Mouse (Mus musculus) neural tube, embryonic 14.5 days (tissue): ENCODE measurements at regions not wholly inside any gene's neighbourhood (a gene's known extent, or its start where the extent isn't known, plus 50 kb on each side); places are given as distances from the start of the nearest gene placed in this dataset.
A peak's percentile ranks its signal among the peaks of the same experiment; 100 is the strongest.

Source experiments
- ATAC-seq: fragments of 200-750 bp; cut with Nextera tagmentation; 2 replicates; pipeline ENCODE4 v1.8.0; 2017; ENCODE audit warnings: low read depth, mild to moderate bottlenecking, moderate TSS enrichment, moderate library complexity
- H3K27ac ChIP-seq: fragments of 300-500 bp; sonication (generic); 2 replicates; pipeline ENCODE4 v1.5.1; 2014; ENCODE audit warnings: low read depth, mild to moderate bottlenecking, control low read depth, low read length, moderate library complexity, mixed read lengths
- H3K27me3 ChIP-seq: fragments of 300-500 bp; sonication (generic); 2 replicates; pipeline ENCODE4 v1.6.1; 2014; ENCODE audit warnings: low read length; ENCODE audit not compliant: control insufficient read depth, insufficient read depth
- H3K36me3 ChIP-seq: fragments of 300-500 bp; sonication (generic); 2 replicates; pipeline ENCODE4 v1.6.1; 2014; ENCODE audit warnings: low read length, mixed read lengths; ENCODE audit not compliant: control insufficient read depth, insufficient read depth
- H3K4me1 ChIP-seq: fragments of 300-500 bp; sonication (generic); 2 replicates; pipeline ENCODE4 v1.6.1; 2014; ENCODE audit warnings: low read length; ENCODE audit not compliant: control insufficient read depth, insufficient read depth
- H3K4me2 ChIP-seq: fragments of 300-500 bp; sonication (generic); 2 replicates; pipeline ENCODE4 v1.6.1; 2014; ENCODE audit warnings: mild to moderate bottlenecking, low read depth, low read length, control low read depth
- H3K4me3 ChIP-seq: fragments of 300-500 bp; sonication (generic); 2 replicates; pipeline ENCODE4 v1.5.1; 2014; ENCODE audit warnings: low read depth, low read length, control low read depth, mixed read lengths
- H3K9ac ChIP-seq: fragments of 300-500 bp; sonication (generic); replicated peaks from 2 replicates; pipeline ENCODE4 v1.6.1; 2014; ENCODE audit warnings: low read depth, mild to moderate bottlenecking, control low read depth, low read length, mixed read lengths
- H3K9me3 ChIP-seq: fragments of 300-500 bp; sonication (generic); 2 replicates; pipeline ENCODE4 v1.6.1; 2016; ENCODE audit warnings: low read length; ENCODE audit not compliant: control insufficient read depth
- WGBS: fragments of 180-500 bp; shearing (Covaris S2); extraction: QIAGEN DNeasy Blood & Tissue Kit; methylation state at CpG from one replicate; pipeline ENCODE4 v1.1.7; 2014; 5-methylcytosine and 5-hydroxymethylcytosine counted together

DNA sequence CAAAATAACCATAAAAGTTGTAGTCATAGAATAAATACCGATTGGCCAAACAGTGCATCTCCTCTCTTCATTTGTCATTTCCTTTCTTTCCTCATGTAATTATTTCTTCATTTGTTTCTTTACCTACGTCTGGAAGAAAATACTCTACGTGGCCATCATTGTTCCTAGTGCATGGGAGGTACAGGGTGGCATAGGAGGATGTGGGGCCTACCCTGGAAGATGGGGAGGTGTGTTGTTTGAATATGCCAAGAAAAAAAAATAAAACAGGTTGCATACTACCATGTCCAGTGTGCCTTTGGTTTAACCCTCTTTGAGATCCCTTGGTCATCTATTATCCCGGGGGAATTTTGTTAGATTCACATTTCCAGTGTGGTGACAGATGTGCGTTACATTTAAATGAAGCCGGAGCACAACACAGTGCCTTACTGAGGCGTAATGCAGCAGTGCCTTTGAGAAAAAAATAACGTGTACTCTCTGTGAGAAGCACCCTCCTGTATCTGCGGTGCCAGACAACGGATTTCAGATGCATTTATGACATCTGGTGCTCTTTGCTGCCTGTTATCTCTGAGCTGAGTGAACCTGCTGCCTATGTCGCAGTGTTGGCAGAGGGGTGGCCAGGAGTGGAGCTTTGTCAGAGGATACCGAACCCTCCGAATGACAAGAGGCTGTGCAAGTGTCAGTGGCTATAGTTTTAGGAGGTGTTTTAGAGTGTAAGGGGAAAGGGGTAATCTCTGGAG lies 169.4 kb upstream of the Dmrta1 start:
- no peaks in the 10 kb centered on the region for H3K36me3 ChIP-seq
- ATAC-seq = no peak
- no peaks in the 10 kb centered on the region for H3K27me3 ChIP-seq
- H3K4me1 ChIP-seq = no peaks in the 10 kb centered on the region
- no peak overlapping the region for H3K27ac ChIP-seq
- no peak overlapping the region for H3K9ac ChIP-seq
- no peak overlapping the region for H3K4me3 ChIP-seq
- 77% methylated on average over 13 of the region's 13 CpGs for WGBS
- H3K9me3 ChIP-seq = no peaks in the 10 kb centered on the region
- no peak overlapping the region for H3K4me2 ChIP-seq

GRCm38 (mm10) chr4:89508103-89508763 lies 171.0 kb upstream of the Dmrta1 start:
- Histone ChIP-seq H3K9me3 (no peaks in the 10 kb centered on the region), H3K4me3 (no peak overlapping the region), H3K4me2 (no peak overlapping the region), H3K9ac (0 out of 2 replicates have a peak overlapping the region, but pooled peaks have one; percentile 28), H3K4me1 (no peaks in the 10 kb centered on the region), H3K27ac (no peak overlapping the region), H3K27me3 (no peaks in the 10 kb centered on the region), H3K36me3 (no peaks in the 10 kb centered on the region)
- 0 out of 2 replicates have a peak, but pooled peaks have one; percentile 38 for ATAC-seq
- 24% methylated on average over 6 of the region's 6 CpGs for WGBS

- Histone ChIP-seq H3K4me2 (no peak overlapping the region), H3K4me3 (no peak overlapping the region), H3K36me3 (no peaks in the 10 kb centered on the region), H3K4me1 (no peaks in the 10 kb centered on the region), H3K27ac (no peak overlapping the region), H3K27me3 (no peaks in the 10 kb centered on the region), H3K9me3 (no peaks in the 10 kb centered on the region), H3K9ac (no peak overlapping the region)
- WGBS = 16% methylated on average over 6 of the region's 6 CpGs
- ATAC-seq = no peak
These were observed 173.8 kb upstream of the Dmrta1 start for GRCm38 (mm10) chr4:89505368-89505819.

DNA sequence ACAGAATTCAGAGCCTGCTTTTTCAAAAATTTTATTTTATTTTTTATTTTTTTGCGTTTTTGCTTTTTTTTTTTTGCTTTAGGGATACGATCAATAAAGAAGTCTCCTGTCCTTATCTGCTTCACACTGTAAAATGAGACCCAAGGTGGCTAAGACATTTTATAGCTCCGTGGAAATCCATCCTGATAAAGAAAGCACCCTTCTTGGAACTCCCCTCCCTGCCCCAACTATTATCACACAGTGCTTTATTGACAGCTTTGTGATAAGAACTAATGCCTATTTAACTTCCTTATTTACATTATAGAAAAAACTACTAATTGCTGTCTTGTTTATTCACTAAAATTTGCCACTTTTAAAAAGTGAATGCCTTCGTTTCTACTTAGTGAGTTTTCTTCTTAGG lies 179.0 kb upstream of the Dmrta1 start:
- no peak for ATAC-seq
- H3K4me3 ChIP-seq = no peak overlapping the region
- H3K27ac ChIP-seq = no peak overlapping the region
- no peaks in the 10 kb centered on the region for H3K4me1 ChIP-seq
- H3K4me2 ChIP-seq = no peak overlapping the region
- H3K9ac ChIP-seq = no peak overlapping the region
- WGBS = 74% methylated on average over 4 of the region's 4 CpGs
- H3K36me3 ChIP-seq = no peaks in the 10 kb centered on the region
- no peaks in the 10 kb centered on the region for H3K9me3 ChIP-seq
- H3K27me3 ChIP-seq = no peaks in the 10 kb centered on the region

GRCm38 (mm10) chr4:89490947-89491346 lies 180.1 kb upstream of the Cdkn2b start:
- WGBS = 87% methylated on average over 8 of the region's 8 CpGs
- H3K9me3 ChIP-seq = no peaks in the 10 kb centered on the region
- no peak overlapping the region for H3K9ac ChIP-seq
- no peaks in the 10 kb centered on the region for H3K36me3 ChIP-seq
- no peak overlapping the region for H3K4me2 ChIP-seq
- no peak for ATAC-seq
- H3K27ac ChIP-seq = no peak overlapping the region
- H3K27me3 ChIP-seq = no peaks in the 10 kb centered on the region
- no peak overlapping the region for H3K4me3 ChIP-seq
- H3K4me1 ChIP-seq = no peaks in the 10 kb centered on the region

DNA sequence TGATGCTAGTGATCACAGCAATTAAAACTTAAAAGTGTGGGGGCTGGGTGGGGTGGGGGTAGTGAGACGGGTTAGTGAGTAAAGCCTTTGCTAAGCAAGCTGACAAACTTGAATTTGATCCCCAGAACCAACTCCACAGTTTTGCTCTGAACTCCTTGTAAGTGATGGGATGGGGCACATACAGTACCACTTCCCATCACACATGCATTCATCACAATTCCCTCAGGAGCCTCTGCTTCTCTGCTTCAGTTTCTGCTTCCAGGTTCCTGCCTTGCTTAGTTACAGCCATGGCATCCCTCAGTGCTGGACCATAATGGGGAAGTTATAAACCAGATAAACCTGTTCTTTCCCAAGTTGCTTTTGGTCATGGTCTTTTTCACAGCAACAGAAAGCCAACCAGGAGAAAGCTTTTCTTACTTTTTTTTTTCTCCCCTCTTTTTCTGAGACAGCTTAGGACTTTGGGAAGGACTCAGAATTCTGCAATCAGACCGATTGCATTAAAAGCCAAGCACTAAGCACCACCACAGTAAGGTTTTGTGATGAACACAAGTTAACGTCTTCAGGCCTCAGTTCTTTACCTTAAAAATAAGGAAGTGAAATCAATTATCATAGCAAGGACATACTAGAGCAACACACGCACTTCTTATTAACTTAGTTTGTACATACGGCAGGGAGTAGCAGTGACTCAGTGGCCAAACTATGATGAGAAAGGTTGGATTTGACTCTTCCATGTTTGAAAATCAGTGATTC lies 176.8 kb upstream of the Cdkn2b start:
- Histone ChIP-seq H3K9me3 (no peaks in the 10 kb centered on the region), H3K9ac (no peak overlapping the region), H3K4me3 (no peak overlapping the region), H3K27me3 (no peaks in the 10 kb centered on the region), H3K4me2 (no peak overlapping the region), H3K4me1 (no peaks in the 10 kb centered on the region), H3K36me3 (no peaks in the 10 kb centered on the region), H3K27ac (no peak overlapping the region)
- 92% methylated on average over 5 of the region's 5 CpGs for WGBS
- ATAC-seq = no peak

- no peak for ATAC-seq
- H3K4me1 ChIP-seq = no peaks in the 10 kb centered on the region
- WGBS = 85% methylated on average over 4 of the region's 4 CpGs
- H3K27ac ChIP-seq = no peak overlapping the region
- no peaks in the 10 kb centered on the region for H3K36me3 ChIP-seq
- no peaks in the 10 kb centered on the region for H3K9me3 ChIP-seq
- no peak overlapping the region for H3K9ac ChIP-seq
- no peak overlapping the region for H3K4me3 ChIP-seq
- no peak overlapping the region for H3K4me2 ChIP-seq
- no peaks in the 10 kb centered on the region for H3K27me3 ChIP-seq
These were observed 176.1 kb upstream of the Cdkn2b start for GRCm38 (mm10) chr4:89486963-89487362.

DNA sequence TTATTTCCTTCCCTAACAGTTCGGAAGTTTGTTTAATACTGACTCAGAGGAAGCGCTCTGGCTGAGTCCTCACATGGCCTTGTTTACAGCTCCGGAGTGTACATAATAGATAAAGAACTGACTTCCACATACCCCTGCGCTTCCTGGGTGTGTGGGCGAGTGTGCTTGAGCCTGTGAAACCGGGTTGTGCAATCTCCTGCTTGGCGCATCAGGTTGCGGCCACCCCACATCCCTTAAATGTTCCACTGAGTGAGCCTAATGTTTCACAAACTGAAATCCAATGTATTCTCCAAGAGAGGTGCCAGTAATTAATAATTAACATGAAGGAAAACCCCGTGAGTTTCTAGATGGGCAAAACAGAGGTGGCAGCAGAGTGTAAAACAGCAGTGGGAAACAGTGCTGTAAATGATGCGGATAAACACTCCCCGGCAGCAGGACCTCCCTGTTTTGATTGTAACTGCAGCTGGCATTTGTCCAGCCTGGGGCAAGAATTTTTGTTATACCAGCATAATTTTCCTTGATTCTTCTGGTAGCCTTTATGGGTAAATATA lies 175.2 kb upstream of the Cdkn2b start:
- 48% methylated on average over 11 of the region's 11 CpGs for WGBS
- no peak for ATAC-seq
- no peaks in the 10 kb centered on the region for H3K9me3 ChIP-seq
- H3K9ac ChIP-seq = no peak overlapping the region
- H3K36me3 ChIP-seq = no peaks in the 10 kb centered on the region
- H3K27me3 ChIP-seq = no peaks in the 10 kb centered on the region
- H3K4me3 ChIP-seq = no peak overlapping the region
- no peak overlapping the region for H3K4me2 ChIP-seq
- H3K27ac ChIP-seq = no peak overlapping the region
- no peaks in the 10 kb centered on the region for H3K4me1 ChIP-seq
